In the genomic region with DNA sequence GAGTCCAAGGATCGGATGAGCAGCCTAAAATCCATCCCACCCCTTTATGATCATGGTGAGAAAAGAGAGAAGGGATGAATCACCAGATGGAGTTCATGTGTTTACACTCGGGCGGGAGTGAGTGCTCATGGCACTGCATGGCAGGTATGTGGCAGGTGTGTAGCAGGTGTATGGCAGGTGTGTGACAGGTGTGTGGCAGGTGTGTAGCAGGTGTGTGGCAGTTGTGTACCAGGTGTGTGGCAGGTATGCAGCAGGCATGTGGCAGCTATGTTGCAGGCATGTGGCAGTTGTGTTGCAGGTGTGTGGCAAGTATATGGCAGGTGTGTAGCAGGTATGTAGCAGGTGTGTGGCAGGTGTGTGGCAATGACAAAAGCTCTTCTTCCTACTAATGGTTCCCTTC, we compare ENCODE assay signal across 28 mouse cellular contexts.
"Had no signal": no experiment of that assay in that cellular context is flagged by ENCODE, and none has a peak within 500 bp of the region (broad histone marks: within the 10 kb centered on the region; RNA-seq: fewer than 3 reads in every experiment).

No protein-coding gene starts in this region.

- DNase-seq: heart, adult 2 months; heart, postnatal 10 days; heart, postnatal 14 days; heart, postnatal 4 days; kidney, adult 18-20 months; kidney, postnatal 14 days; kidney, postnatal 25 days; kidney, postnatal 4 days; layer of hippocampus, adult 9-11 months; layer of hippocampus, postnatal 36 days had no signal

- H3K36me3 ChIP-seq: heart, embryonic 10.5 days; heart, embryonic 12.5 days; heart, embryonic 13.5 days; heart, embryonic 15.5 days; hindbrain, embryonic 10.5 days; hindbrain, embryonic 12.5 days; hindbrain, embryonic 13.5 days; hindbrain, embryonic 15.5 days; intestine, embryonic 15.5 days; kidney, embryonic 15.5 days had no signal

- H3K4me3 ChIP-seq: heart, adult 2 months; heart, embryonic 10.5 days; heart, embryonic 12.5 days; heart, embryonic 13.5 days; heart, embryonic 15.5 days; hindbrain, embryonic 10.5 days; hindbrain, embryonic 12.5 days; hindbrain, embryonic 13.5 days; hindbrain, embryonic 15.5 days; intestine, embryonic 15.5 days; kidney, embryonic 15.5 days; layer of hippocampus, adult 2 months had no signal

- H3K27me3 ChIP-seq: heart, embryonic 12.5 days; heart, embryonic 13.5 days; heart, embryonic 15.5 days; hindbrain, embryonic 12.5 days; hindbrain, embryonic 13.5 days; hindbrain, embryonic 15.5 days; intestine, embryonic 15.5 days; kidney, embryonic 15.5 days had no signal

- H3K4me1 ChIP-seq: heart, embryonic 10.5 days; heart, embryonic 12.5 days; heart, embryonic 13.5 days; heart, embryonic 15.5 days; hindbrain, embryonic 13.5 days; hindbrain, embryonic 15.5 days; intestine, embryonic 15.5 days had no signal

- H3K4me2 ChIP-seq: heart, embryonic 11.5 days; heart, embryonic 12.5 days; heart, embryonic 13.5 days; heart, embryonic 15.5 days; hindbrain, embryonic 12.5 days; hindbrain, embryonic 13.5 days; hindbrain, embryonic 14.5 days; hindbrain, embryonic 15.5 days; intestine, embryonic 15.5 days; kidney, embryonic 15.5 days had no signal

- ATAC-seq: hindbrain, embryonic 16.5 days; hindbrain, postnatal 0 days; inflammation-experienced regulatory T-cells, adult 6 months; intestine, embryonic 15.5 days; intestine, embryonic 16.5 days; intestine, postnatal 0 days had no signal

- H3K9me3 ChIP-seq: heart, embryonic 10.5 days; heart, embryonic 12.5 days; heart, embryonic 13.5 days; heart, embryonic 15.5 days; hindbrain, embryonic 10.5 days; hindbrain, embryonic 12.5 days; hindbrain, embryonic 13.5 days; hindbrain, embryonic 15.5 days; intestine, embryonic 15.5 days; kidney, embryonic 15.5 days had no signal
